Comparison of ENCODE assay signal across 19 mouse cellular contexts in genomic region chr4:77399146-77399545, GRCm38 (mm10).
DNase-seq lines count a peak whose midpoint lies in the region; ATAC-seq and TF ChIP-seq lines count a peak whose summit lies in the region.
"Had no signal": no experiment of that assay in that cellular context is flagged by ENCODE, and none has a peak within 500 bp of the region (broad histone marks: within the 10 kb centered on the region; RNA-seq: fewer than 3 reads in every experiment).

No protein-coding gene starts in this region.

- no peaks in the 10 kb centered on the region for H3K36me3 ChIP-seq in forebrain, postnatal 0 days (ENCODE audit: insufficient read depth)
- no peaks in the 10 kb centered on the region for H3K36me3 ChIP-seq in forebrain, embryonic 10.5 days (replicated peaks)
- H3K36me3 ChIP-seq in midbrain, embryonic 14.5 days (ENCODE audit: control insufficient read depth, insufficient read depth, low read length) = no peaks in the 10 kb centered on the region
- H3K36me3 ChIP-seq in midbrain, embryonic 15.5 days (replicated peaks) = no peaks in the 10 kb centered on the region
- no peaks in the 10 kb centered on the region for H3K36me3 ChIP-seq in stomach, postnatal 0 days (ENCODE audit: control insufficient read depth, insufficient read depth, low read length)
- H3K36me3 ChIP-seq: forebrain, embryonic 15.5 days; kidney, embryonic 15.5 days; limb, embryonic 13.5 days had no signal

- TF ChIP-seq EP300 in stomach, postnatal 0 days (optimal IDR thresholded peaks at IDR 0.05) = no peak

- WGBS in forebrain, postnatal 0 days = 61% methylated on average over 4 of the region's 4 CpGs
- 83% methylated on average over 4 of the region's 4 CpGs for WGBS in forebrain, embryonic 10.5 days
- 80% methylated on average over 4 of the region's 4 CpGs for WGBS in midbrain, embryonic 14.5 days
- 69% methylated on average over 4 of the region's 4 CpGs for WGBS in midbrain, embryonic 15.5 days
- 76% methylated on average over 4 of the region's 4 CpGs for WGBS in stomach, postnatal 0 days

- no peak overlapping the region for H3K4me3 ChIP-seq in forebrain, postnatal 0 days (ENCODE audit: low read depth, low read length)
- no peak overlapping the region for H3K4me3 ChIP-seq in forebrain, embryonic 10.5 days
- H3K4me3 ChIP-seq in midbrain, embryonic 14.5 days (replicated peaks; ENCODE audit: low read depth, low read length) = no peak overlapping the region
- H3K4me3 ChIP-seq in midbrain, embryonic 15.5 days = no peak overlapping the region
- H3K4me3 ChIP-seq in stomach, postnatal 0 days (ENCODE audit: low read depth, low read length) = no peak overlapping the region
- H3K4me3 ChIP-seq: forebrain, embryonic 15.5 days; heart, adult 2 months; kidney, embryonic 15.5 days; limb, embryonic 13.5 days had no signal

- no peaks in the 10 kb centered on the region for H3K4me1 ChIP-seq in forebrain, postnatal 0 days (ENCODE audit: insufficient read depth)
- H3K4me1 ChIP-seq in forebrain, embryonic 10.5 days = no peaks in the 10 kb centered on the region
- H3K4me1 ChIP-seq in midbrain, embryonic 14.5 days (ENCODE audit: control insufficient read depth, insufficient read depth, low read length) = no peaks in the 10 kb centered on the region
- H3K4me1 ChIP-seq in midbrain, embryonic 15.5 days = peaks cover 2% of the 10 kb centered on the region; the same call in 1 of the 2 replicates
- no peaks in the 10 kb centered on the region for H3K4me1 ChIP-seq in stomach, postnatal 0 days (replicated peaks; ENCODE audit: control insufficient read depth, insufficient read depth)
- H3K4me1 ChIP-seq: forebrain, embryonic 15.5 days; kidney, embryonic 15.5 days; limb, embryonic 13.5 days had no signal

- H3K27me3 ChIP-seq in forebrain, postnatal 0 days (ENCODE audit: insufficient read depth, low read length) = no peaks in the 10 kb centered on the region
- H3K27me3 ChIP-seq in forebrain, embryonic 10.5 days (ENCODE audit: poor library complexity, severe bottlenecking) = no peaks in the 10 kb centered on the region
- no peaks in the 10 kb centered on the region for H3K27me3 ChIP-seq in midbrain, embryonic 14.5 days (ENCODE audit: control insufficient read depth, insufficient read depth, low read length)
- no peaks in the 10 kb centered on the region for H3K27me3 ChIP-seq in midbrain, embryonic 15.5 days (replicated peaks)
- H3K27me3 ChIP-seq in stomach, postnatal 0 days (ENCODE audit: control insufficient read depth, insufficient read depth, low read length) = no peaks in the 10 kb centered on the region
- H3K27me3 ChIP-seq: CH12.LX; forebrain, embryonic 15.5 days; kidney, embryonic 15.5 days; limb, embryonic 13.5 days had no signal

- H3K4me2 ChIP-seq in forebrain, postnatal 0 days (ENCODE audit: low read depth) = no peak overlapping the region
- H3K4me2 ChIP-seq in midbrain, embryonic 14.5 days (ENCODE audit: low read length) = no peak overlapping the region
- no peak overlapping the region for H3K4me2 ChIP-seq in midbrain, embryonic 15.5 days
- no peak overlapping the region for H3K4me2 ChIP-seq in stomach, postnatal 0 days (replicated peaks; ENCODE audit: low read depth)
- H3K4me2 ChIP-seq: forebrain, embryonic 15.5 days; kidney, embryonic 15.5 days; limb, embryonic 13.5 days had no signal

- DNase-seq in forebrain, postnatal 0 days = peak; percentile 51
- DNase-seq in forebrain, embryonic 10.5 days (ENCODE audit: extremely low spot score, low spot score) = no peak
- DNase-seq in kidney, postnatal 4 days = peak; percentile 1 to 2
- DNase-seq in kidney, adult 11 months = no peak
- peak; percentile 64 for DNase-seq in midbrain, embryonic 14.5 days
- DNase-seq in stomach, postnatal 0 days (ENCODE audit: low spot score) = no peak
- DNase-seq: adrenal gland, postnatal 14 days; cerebellum, adult 18-20 months; gastrocnemius, postnatal 25 days; heart, adult 2 months; heart, postnatal 36 days; right cerebral cortex, adult 18-20 months had no signal

- H3K9ac ChIP-seq in forebrain, postnatal 0 days = no peak overlapping the region
- no peak overlapping the region for H3K9ac ChIP-seq in midbrain, embryonic 14.5 days (replicated peaks; ENCODE audit: low read length)
- no peak overlapping the region for H3K9ac ChIP-seq in midbrain, embryonic 15.5 days
- H3K9ac ChIP-seq in stomach, postnatal 0 days (ENCODE audit: low read length) = no peak overlapping the region
- H3K9ac ChIP-seq: forebrain, embryonic 15.5 days; kidney, embryonic 15.5 days; limb, embryonic 13.5 days; liver, embryonic 14.5 days had no signal

- no peak overlapping the region for H3K27ac ChIP-seq in forebrain, postnatal 0 days (ENCODE audit: low read depth, low read length)
- no peak overlapping the region for H3K27ac ChIP-seq in forebrain, embryonic 10.5 days
- H3K27ac ChIP-seq in midbrain, embryonic 14.5 days (replicated peaks; ENCODE audit: low read depth, low read length) = no peak overlapping the region
- no peak overlapping the region for H3K27ac ChIP-seq in midbrain, embryonic 15.5 days
- H3K27ac ChIP-seq in stomach, postnatal 0 days (replicated peaks) = no peak overlapping the region
- H3K27ac ChIP-seq: forebrain, embryonic 15.5 days; heart, adult 2 months; kidney, embryonic 15.5 days; limb, embryonic 13.5 days; liver, embryonic 14.5 days had no signal

- no peak for ATAC-seq in forebrain, postnatal 0 days
- ATAC-seq in midbrain, embryonic 14.5 days (ENCODE audit: low FRiP score, low TSS enrichment) = no peak
- ATAC-seq in midbrain, embryonic 15.5 days (replicated peaks) = no peak
- no peak for ATAC-seq in stomach, postnatal 0 days (ENCODE audit: low FRiP score, low TSS enrichment)
- ATAC-seq: forebrain, embryonic 15.5 days; midbrain, embryonic 16.5 days had no signal

- no peaks in the 10 kb centered on the region for H3K9me3 ChIP-seq in forebrain, postnatal 0 days (ENCODE audit: low read length)
- H3K9me3 ChIP-seq in forebrain, embryonic 10.5 days = no peaks in the 10 kb centered on the region
- no peaks in the 10 kb centered on the region for H3K9me3 ChIP-seq in midbrain, embryonic 14.5 days (ENCODE audit: control insufficient read depth, low read length)
- H3K9me3 ChIP-seq in midbrain, embryonic 15.5 days = no peaks in the 10 kb centered on the region
- H3K9me3 ChIP-seq in stomach, postnatal 0 days (ENCODE audit: control insufficient read depth, low read length) = no peaks in the 10 kb centered on the region
- H3K9me3 ChIP-seq: forebrain, embryonic 15.5 days; kidney, embryonic 15.5 days; limb, embryonic 13.5 days had no signal

- TF ChIP-seq CTCF in forebrain, postnatal 0 days (IDR thresholded peaks at IDR 0.05; ENCODE audit: low read depth) = peak; percentile 52
- peak; percentile 40 for TF ChIP-seq CTCF in stomach, postnatal 0 days (IDR thresholded peaks at IDR 0.05; ENCODE audit: low read depth)

Comparison
In these comparisons a context has a peak if more than half of its experiments do, and no peak if none do; other contexts are left out.
1. DNase-seq: peak in forebrain, postnatal 0 days (single experiment), kidney, postnatal 4 days (2 of 2) and midbrain, embryonic 14.5 days (single experiment); none in forebrain, embryonic 10.5 days (single experiment), kidney, adult 11 months (single experiment) and stomach, postnatal 0 days (single experiment).